Mouse (Mus musculus) erythroblast, embryonic 14.5 days (primary cell): ENCODE data around the gene Cdc42bpa.

Source experiments
- GATA1 ChIP-seq: IDR thresholded peaks from 2 replicates; pipeline ENCODE4 v1.6.1; 2012; ENCODE audit warnings: low read length, inconsistent platforms, mixed read lengths
- TAL1 ChIP-seq: IDR thresholded peaks from 3 replicates; pipeline ENCODE4 v1.6.1; 2012; ENCODE audit warnings: low read length, inconsistent platforms, mixed read lengths

- TF ChIP-seq GATA1: no peak
- TF ChIP-seq TAL1: no peak
Measured at GRCm38 (mm10) chr1:179975021-179975420, 14.7 kb downstream of the Cdc42bpa start.
